Mouse (Mus musculus) lung, embryonic 14.5 days (tissue): ENCODE data around the gene Gm15013. TPM values are rescaled to one million over a fixed set of nuclear protein-coding genes. Genes with fewer than 3 reads are reported as not detected.
A peak's percentile ranks its signal among the peaks of the same experiment; 100 is the strongest.
"Not testable (repeated sequence)": the region's sequence is repeated elsewhere in the genome, so short reads cannot be mapped to it uniquely, and the experiment has no call there.

Experiments used
- ATAC-seq: fragments of 200-750 bp; cut with Nextera tagmentation; 2 replicates; pipeline ENCODE4 v1.8.0; 2017; ENCODE audit warnings: mild to moderate bottlenecking, moderate TSS enrichment, moderate library complexity; ENCODE audit not compliant: insufficient read depth
- DNase-seq: peaks from one replicate; pipeline ENCODE4 v3.0.0-alpha.2; 2015
- H3K27ac ChIP-seq: fragments of 300-500 bp; sonication (generic); 2 replicates; pipeline ENCODE4 v1.5.1; 2014; ENCODE audit warnings: low read depth, mild to moderate bottlenecking, moderate library complexity
- H3K27me3 ChIP-seq: fragments of 300-500 bp; sonication (generic); 2 replicates; pipeline ENCODE4 v1.6.1; 2014; ENCODE audit warnings: low read length, control low read depth; ENCODE audit not compliant: insufficient read depth
- H3K36me3 ChIP-seq: fragments of 300-500 bp; sonication (generic); 2 replicates; pipeline ENCODE4 v1.6.1; 2014; ENCODE audit warnings: control low read depth; ENCODE audit not compliant: insufficient read depth
- H3K4me1 ChIP-seq: fragments of 300-500 bp; sonication (generic); 2 replicates; pipeline ENCODE4 v1.6.1; 2014; ENCODE audit warnings: antibody characterized with exemption, control low read depth; ENCODE audit not compliant: insufficient read depth
- H3K4me2 ChIP-seq: fragments of 300-500 bp; sonication (generic); 2 replicates; pipeline ENCODE4 v1.6.1; 2014; ENCODE audit warnings: mild to moderate bottlenecking
- H3K4me3 ChIP-seq: fragments of 300-500 bp; sonication (generic); 2 replicates; pipeline ENCODE4 v1.5.1; 2014; ENCODE audit warnings: low read depth, low read length
- H3K9ac ChIP-seq: fragments of 300-500 bp; sonication (generic); 2 replicates; pipeline ENCODE4 v1.6.1; 2014
- H3K9me3 ChIP-seq: fragments of 300-500 bp; sonication (generic); 2 replicates; pipeline ENCODE4 v1.6.1; 2016; ENCODE audit warnings: low read depth, low read length, control low read depth
- CTCF ChIP-seq: IDR thresholded peaks from 2 replicates; pipeline ENCODE4 v1.5.1; 2016; ENCODE audit warnings: antibody characterized with exemption, low read depth
- WGBS: fragments of 180-500 bp; shearing (Covaris S2); extraction: QIAGEN DNeasy Blood & Tissue Kit; methylation state at CpG from one replicate; pipeline ENCODE4 v1.1.7; 2014; 5-methylcytosine and 5-hydroxymethylcytosine counted together
- polyA plus RNA-seq: library from polyadenylated mRNA; unstranded; fragments of >200 nt; fragmentation: Nextera tagmentation; extraction: Ambion mirVana; gene quantifications from 2 replicates; pipeline ENCODE4 v1.2.1, GENCODE M21; 2014

Gm15013 gene
- polyA plus RNA-seq, result 0.32 and 0.42 TPM in 2 replicates

DNA sequence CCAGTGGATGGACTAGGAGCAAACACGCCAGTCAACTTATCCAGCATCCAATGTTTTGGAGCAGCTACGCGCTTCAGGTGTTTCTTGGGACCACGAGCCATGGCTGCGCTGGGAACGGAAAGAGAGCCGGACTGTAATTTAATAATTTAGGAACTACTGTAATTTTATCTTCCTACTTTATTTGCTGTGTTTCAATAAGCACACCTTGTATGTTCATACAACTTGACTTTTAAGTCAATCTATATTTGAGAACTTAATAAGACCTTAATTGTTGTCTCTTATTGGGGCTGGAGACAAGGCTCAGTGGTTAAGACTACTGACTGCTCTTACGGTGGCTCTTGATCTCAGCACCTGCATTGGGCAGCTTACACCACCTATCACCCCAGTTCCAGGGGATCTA, at the start of gene Gm15013:
Gm15013 (minus strand) TSS at position 101 of the 400 bp plus-strand sequence.
- Histone ChIP-seq H3K4me2 (no peak within 1 kb of the TSS), H3K9me3 (no peaks in the 10 kb centered on the region), H3K27me3 (no peaks in the 10 kb centered on the region), H3K36me3 (no peaks in the 10 kb centered on the region), H3K27ac (no peak within 1 kb of the TSS), H3K4me1 (no peaks in the 10 kb centered on the region), H3K9ac (no peak within 1 kb of the TSS), H3K4me3 (no peak within 1 kb of the TSS)
- DNase-seq, result no peak
- TF ChIP-seq CTCF, result no peak
- ATAC-seq, result no peak
- WGBS, result 94% methylated on average over 8 of the region's 8 CpGs

DNA sequence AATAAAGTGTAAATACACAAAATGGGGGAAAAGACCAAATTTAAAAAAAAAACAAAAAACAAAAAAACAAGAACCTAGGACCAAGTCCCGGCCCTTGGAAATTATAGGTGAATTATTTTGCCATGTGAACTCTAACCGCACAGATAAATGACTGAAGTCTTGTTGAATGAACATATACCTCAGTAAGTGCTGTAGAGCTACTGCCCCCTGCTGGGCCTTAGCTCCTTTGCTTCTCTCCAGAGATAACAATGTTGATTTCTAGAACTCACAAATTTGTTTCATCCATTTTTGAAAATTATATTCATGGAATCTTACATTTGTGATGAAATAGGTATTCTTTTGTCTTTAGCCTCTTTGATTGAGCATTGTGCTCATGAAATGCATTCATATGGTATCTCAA, 48.3 kb upstream of the Gm15013 start:
- no peaks in the 10 kb centered on the region for H3K4me1 ChIP-seq
- H3K9me3 ChIP-seq, result no peaks in the 10 kb centered on the region
- no peaks in the 10 kb centered on the region for H3K36me3 ChIP-seq
- H3K4me3 ChIP-seq, result no peak overlapping the region
- ATAC-seq (no peak), DNase-seq (peak; percentile 60)
- H3K4me2 ChIP-seq, result no peak overlapping the region
- WGBS, result 68% methylated on average over 2 of the region's 2 CpGs
- no peaks in the 10 kb centered on the region for H3K27me3 ChIP-seq
- peak; percentile 50 for TF ChIP-seq CTCF
- H3K27ac ChIP-seq, result no peak overlapping the region
- H3K9ac ChIP-seq, result no peak overlapping the region

DNA sequence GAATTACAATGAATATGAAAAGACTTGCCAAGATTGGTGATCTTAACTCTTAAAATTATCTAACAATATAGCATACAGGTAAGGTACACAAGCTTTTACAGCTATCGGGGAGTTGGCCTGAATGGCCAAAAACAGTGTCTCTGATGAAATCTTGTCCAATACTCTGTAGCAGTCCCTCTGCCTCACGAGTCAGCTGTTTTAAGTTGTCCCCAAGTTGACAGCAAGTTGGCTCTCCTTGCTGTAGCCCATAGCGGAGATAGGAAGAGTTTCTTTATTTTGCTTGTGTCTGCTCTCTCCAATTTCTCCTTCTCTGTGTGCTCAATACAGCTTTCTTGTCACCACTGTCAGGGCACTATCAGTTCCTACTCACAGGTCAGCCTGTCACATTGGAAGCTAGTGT, 44.4 kb upstream of the Gm15013 start:
- H3K4me2 ChIP-seq, ATAC-seq, H3K36me3 ChIP-seq, H3K9ac ChIP-seq, H3K9me3 ChIP-seq, H3K27me3 ChIP-seq, H3K4me3 ChIP-seq, H3K27ac ChIP-seq, DNase-seq, H3K4me1 ChIP-seq: not testable (repeated sequence)
- 66% methylated on average over 3 of the region's 3 CpGs for WGBS

DNA sequence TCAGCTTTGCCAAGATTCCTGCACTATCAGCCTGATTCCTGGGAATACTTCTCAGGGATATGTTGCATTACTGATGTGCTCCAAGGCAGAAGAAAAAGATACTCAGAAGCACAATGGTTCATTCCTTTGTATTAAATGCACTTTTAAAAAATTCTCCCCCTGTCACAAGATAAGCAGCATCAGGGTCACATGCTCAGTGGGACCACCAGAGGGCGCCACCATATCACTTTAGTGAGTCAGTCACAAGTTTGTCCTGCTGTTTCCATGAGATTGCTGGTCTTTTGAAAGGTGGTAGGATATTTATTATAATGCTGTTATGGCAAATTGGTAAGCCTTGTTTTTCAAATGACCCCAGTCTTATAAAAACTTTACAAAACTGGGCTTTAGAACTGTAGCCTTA, 37.6 kb upstream of the Gm15013 start:
- 8% methylated on average over 1 of the region's 1 CpGs for WGBS

DNA sequence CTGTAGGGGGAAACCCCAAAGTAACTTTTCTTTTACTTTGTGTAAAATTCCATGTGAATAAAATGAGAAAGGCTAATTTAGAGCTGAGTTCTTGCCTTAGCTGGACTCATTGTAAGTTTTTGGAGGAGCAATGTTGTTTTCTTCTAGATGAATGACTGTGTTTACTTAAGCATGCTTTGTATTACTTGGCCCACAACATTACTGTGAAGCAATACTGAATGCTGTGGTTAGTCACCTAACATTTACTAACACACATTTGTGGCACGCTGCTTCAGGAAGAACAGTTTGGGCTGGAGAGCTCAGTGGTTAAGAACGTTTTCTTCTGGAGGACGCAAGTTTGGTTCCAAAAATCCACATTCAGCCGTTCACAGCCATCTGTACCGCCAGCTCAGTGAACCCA, 22.8 kb upstream of the Gm15013 start:
- H3K36me3 ChIP-seq, result no peaks in the 10 kb centered on the region
- no peak overlapping the region for H3K4me3 ChIP-seq
- DNase-seq (no peak), ATAC-seq (no peak)
- H3K9me3 ChIP-seq, result no peaks in the 10 kb centered on the region
- no peak overlapping the region for H3K9ac ChIP-seq
- H3K4me1 ChIP-seq, result no peaks in the 10 kb centered on the region
- WGBS, result 86% methylated on average over 5 of the region's 5 CpGs
- no peaks in the 10 kb centered on the region for H3K27me3 ChIP-seq
- TF ChIP-seq CTCF, result no peak
- no peak overlapping the region for H3K27ac ChIP-seq
- H3K4me2 ChIP-seq, result no peak overlapping the region

More for the DNA sequence above, 37.6 kb upstream of the Gm15013 start:
- H3K4me3 ChIP-seq, result no peak overlapping the region
- DNase-seq (peak; percentile 73), ATAC-seq (no peak)
- H3K9me3 ChIP-seq, result no peaks in the 10 kb centered on the region
- H3K4me2 ChIP-seq, result no peak overlapping the region
- H3K4me1 ChIP-seq, result no peaks in the 10 kb centered on the region
- H3K27ac ChIP-seq, result no peak overlapping the region
- no peaks in the 10 kb centered on the region for H3K36me3 ChIP-seq
- H3K9ac ChIP-seq, result no peak overlapping the region
- TF ChIP-seq CTCF, result peak; percentile 67
- H3K27me3 ChIP-seq, result no peaks in the 10 kb centered on the region

DNA sequence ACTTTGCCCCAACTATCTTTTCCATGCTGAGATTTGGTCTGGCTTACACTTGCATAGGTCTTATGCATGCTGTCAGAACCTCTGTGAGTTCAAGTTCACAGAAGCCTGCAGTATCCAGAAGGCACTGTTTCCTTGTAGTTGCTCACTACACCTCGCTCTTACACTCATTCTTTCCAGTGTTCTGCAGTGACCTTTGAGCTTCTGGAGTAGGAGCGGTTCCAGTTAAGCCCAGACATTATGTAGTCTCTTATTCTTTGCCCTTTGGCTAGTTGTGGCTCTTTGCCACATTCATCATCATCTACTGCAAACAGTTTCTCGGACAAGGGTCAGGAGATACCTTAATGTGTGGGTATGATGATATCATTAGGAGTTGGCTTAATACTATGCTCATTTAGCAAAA, 16.3 kb upstream of the Gm15013 start:
- TF ChIP-seq CTCF, result no peak
- ATAC-seq, result no peak
- no peak overlapping the region for H3K4me3 ChIP-seq
- H3K4me2 ChIP-seq, result no peak overlapping the region
- DNase-seq, result no peak
- peaks cover 2% of the 10 kb centered on the region; the same call in 1 of the 2 replicates for H3K36me3 ChIP-seq
- no peaks in the 10 kb centered on the region for H3K27me3 ChIP-seq
- no peaks in the 10 kb centered on the region for H3K9me3 ChIP-seq
- H3K9ac ChIP-seq, result no peak overlapping the region
- WGBS, result 89% methylated on average over 3 of the region's 3 CpGs
- H3K4me1 ChIP-seq, result no peaks in the 10 kb centered on the region
- no peak overlapping the region for H3K27ac ChIP-seq

DNA sequence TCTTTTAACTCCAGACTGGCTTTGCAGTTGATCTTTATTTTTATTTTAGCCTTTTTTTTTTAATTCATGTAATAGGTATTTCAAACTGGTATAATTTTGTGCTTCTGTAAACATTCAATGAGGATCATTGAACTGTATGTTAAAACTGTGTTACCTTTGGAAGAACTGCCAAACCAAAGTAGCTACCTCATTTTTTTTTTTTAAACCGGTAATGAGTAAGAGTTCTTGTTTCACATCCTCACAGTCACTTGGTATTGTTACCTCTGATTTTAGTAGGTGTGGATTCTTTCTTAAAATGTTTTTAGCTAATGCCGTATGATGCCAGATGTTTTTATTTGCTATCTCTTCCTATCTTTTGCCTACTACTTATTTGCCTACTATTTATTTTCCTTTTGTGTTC, 8.1 kb upstream of the Gm15013 start:
- ATAC-seq (no peak), DNase-seq (no peak)
- Histone ChIP-seq H3K36me3 (peaks cover 3% of the 10 kb centered on the region; the same call in 1 of the 2 replicates), H3K4me1 (no peaks in the 10 kb centered on the region), H3K27ac (no peak overlapping the region), H3K9me3 (no peaks in the 10 kb centered on the region), H3K27me3 (no peaks in the 10 kb centered on the region), H3K9ac (no peak overlapping the region), H3K4me3 (no peak overlapping the region), H3K4me2 (no peak overlapping the region)
- WGBS, result 87% methylated on average over 2 of the region's 2 CpGs
- TF ChIP-seq CTCF, result no peak
